Mouse (Mus musculus) thymus, adult 2 months (tissue): Measurements from ENCODE around the gene Olfr839-ps1. TPM values are rescaled to one million over a fixed set of nuclear protein-coding genes. Genes with fewer than 3 reads are reported as not detected.

Experiments
- DNase-seq: peaks from one replicate; pipeline ENCODE4 v3.0.0; 2021
- H3K27ac ChIP-seq: fragments of 200-500 bp; 2 replicates; pipeline ENCODE4 v1.5.1; 2012; ENCODE audit warnings: low read length, control low read depth; ENCODE audit not compliant: control insufficient read depth, insufficient read depth
- H3K27me3 ChIP-seq: fragments of 200-500 bp; 2 replicates; pipeline ENCODE4 v1.6.1; 2012; ENCODE audit warnings: mild to moderate bottlenecking, low read length, moderate library complexity, mixed read lengths; ENCODE audit not compliant: control insufficient read depth, insufficient read depth
- H3K36me3 ChIP-seq: fragments of 200-500 bp; 2 replicates; pipeline ENCODE4 v1.6.1; 2012; ENCODE audit warnings: mild to moderate bottlenecking, low read length, moderate library complexity; ENCODE audit not compliant: control insufficient read depth, insufficient read depth
- H3K4me1 ChIP-seq: fragments of 200-500 bp; replicated peaks from 2 replicates; pipeline ENCODE4 v1.6.1; 2012; ENCODE audit warnings: low read length; ENCODE audit not compliant: control insufficient read depth, insufficient read depth
- H3K4me3 ChIP-seq: fragments of 200-500 bp; 2 replicates; pipeline ENCODE4 v1.5.1; 2012; ENCODE audit warnings: mild to moderate bottlenecking, low read length, control low read depth, moderate library complexity; ENCODE audit not compliant: control insufficient read depth, insufficient read depth
- CTCF ChIP-seq: fragments of 200-500 bp; IDR thresholded peaks from 2 replicates; pipeline ENCODE4 v1.5.1; 2012; ENCODE audit warnings: mild to moderate bottlenecking, control low read depth, low read length, moderate library complexity, borderline replicate concordance; ENCODE audit not compliant: control insufficient read depth, poor library complexity, insufficient read depth; ENCODE audit errors: extremely low read depth
- POLR2A ChIP-seq: fragments of 200-500 bp; IDR thresholded peaks from 2 replicates; pipeline ENCODE4 v1.6.1; 2012; ENCODE audit warnings: mild to moderate bottlenecking, low read length, control low read depth, moderate library complexity; ENCODE audit not compliant: control insufficient read depth, poor library complexity, insufficient read depth; ENCODE audit errors: extremely low read depth
- WGBS: fragments of 180-500 bp; shearing (Covaris S2); methylation state at CpG from one replicate; pipeline ENCODE4 v1.1.7; 2018; 5-methylcytosine and 5-hydroxymethylcytosine counted together
- polyA plus RNA-seq: library from polyadenylated mRNA; depleted of rRNA; stranded (reverse); fragments of >200 nt; gene quantifications from 2 replicates; pipeline ENCODE4 v1.2.3, GENCODE M21; 2012; rRNA removed

Gene Olfr839-ps1
- not detected in 2 replicates for polyA plus RNA-seq

GRCm38 (mm10) chr9:19177212-19177611, at the start of gene Olfr839-ps1:
Olfr839-ps1 (minus strand) TSS chr9:19177312.
- H3K27me3 ChIP-seq: no peaks in the 10 kb centered on the region
- H3K36me3 ChIP-seq: no peaks in the 10 kb centered on the region
- H3K4me1 ChIP-seq: no peaks in the 10 kb centered on the region
- no peak for TF ChIP-seq CTCF
- TF ChIP-seq POLR2A: no peak
- no peak within 1 kb of the TSS for H3K27ac ChIP-seq
- H3K4me3 ChIP-seq: no peak within 1 kb of the TSS
- no peak for DNase-seq
- WGBS: 77% methylated on average over 1 of the region's 1 CpGs

DNA sequence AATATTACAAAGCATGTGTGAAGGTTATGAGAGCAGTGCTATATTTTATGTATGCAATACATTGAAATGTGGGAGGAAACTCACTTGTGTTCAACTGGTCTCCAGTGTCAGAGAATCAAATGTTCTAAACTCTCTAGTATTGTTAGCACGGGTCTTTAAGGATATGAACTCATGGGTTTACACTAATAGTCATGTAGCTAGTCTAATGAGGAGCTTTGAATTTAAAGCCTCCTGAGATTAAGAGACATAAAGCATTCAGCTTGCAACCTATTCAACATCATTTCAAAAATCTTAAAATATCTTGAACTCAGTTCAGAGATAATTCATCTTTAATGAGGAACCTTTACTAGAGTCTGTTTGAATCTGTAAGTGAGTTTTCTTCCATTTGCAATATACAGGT, 41.1 kb downstream of the Olfr839-ps1 start, which contains the start of gene Olfr837:
Olfr837 (plus strand) TSS at position 301 of the 400 bp plus-strand sequence.
- no peaks in the 10 kb centered on the region for H3K36me3 ChIP-seq
- H3K4me1 ChIP-seq: no peaks in the 10 kb centered on the region
- H3K27me3 ChIP-seq: no peaks in the 10 kb centered on the region
- DNase-seq: no peak
- H3K4me3 ChIP-seq: no peak within 1 kb of the TSS
- WGBS: 87% methylated on average over 1 of the region's 1 CpGs
- H3K27ac ChIP-seq: no peak within 1 kb of the TSS
- TF ChIP-seq POLR2A: no peak
- TF ChIP-seq CTCF: no peak

DNA sequence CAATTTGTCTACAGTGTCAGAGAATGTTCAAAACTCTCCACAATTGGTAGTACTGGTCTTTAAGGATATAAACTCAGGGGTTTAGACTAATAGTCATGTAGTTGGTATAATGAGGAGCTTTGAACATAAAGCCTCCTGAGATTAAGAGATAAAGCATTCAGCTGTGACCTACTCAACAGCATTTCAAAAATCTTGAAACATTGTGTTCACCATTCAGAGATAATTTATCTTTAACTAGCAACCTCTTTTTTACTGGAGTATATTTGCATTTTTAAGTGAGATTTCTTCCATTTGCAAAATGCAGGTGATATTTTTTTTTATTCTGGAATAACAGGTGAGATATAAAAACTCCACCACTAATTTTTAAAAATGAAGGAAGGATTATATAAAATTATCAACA, 57.0 kb downstream of the Olfr839-ps1 start, which contains the start of gene Olfr836:
Olfr836 (plus strand) TSS at position 301 of the 400 bp plus-strand sequence.
- H3K27me3 ChIP-seq: no peaks in the 10 kb centered on the region
- TF ChIP-seq CTCF (no peak), POLR2A (no peak)

More for the DNA sequence above, 57.0 kb downstream of the Olfr839-ps1 start, which contains the start of gene Olfr836:
- DNase-seq: no peak
- Histone ChIP-seq H3K27ac (no peak within 1 kb of the TSS), H3K36me3 (no peaks in the 10 kb centered on the region), H3K4me3 (no peak within 1 kb of the TSS), H3K4me1 (no peaks in the 10 kb centered on the region)

Other genes starting within 250 kb of the Olfr839-ps1 start
- gene Olfr832, start 240.2 kb downstream of the Olfr839-ps1 start, polyA plus RNA-seq: not detected in 2 replicates
- not detected in 2 replicates for gene Olfr834, start 189.3 kb downstream of the Olfr839-ps1 start, polyA plus RNA-seq
- not detected in 2 replicates for gene Olfr835, start 144.6 kb downstream of the Olfr839-ps1 start, polyA plus RNA-seq
- gene Olfr836, start 56.9 kb downstream of the Olfr839-ps1 start, polyA plus RNA-seq: not detected in 2 replicates
- not detected in 2 replicates for gene Olfr837, start 41.0 kb downstream of the Olfr839-ps1 start, polyA plus RNA-seq
- gene Olfr843, start 74.7 kb upstream of the Olfr839-ps1 start, polyA plus RNA-seq: not detected in 2 replicates
- not detected in 2 replicates for gene Olfr844, start 139.0 kb upstream of the Olfr839-ps1 start, polyA plus RNA-seq
- not detected in 2 replicates for gene Olfr845, start 159.1 kb upstream of the Olfr839-ps1 start, polyA plus RNA-seq
- gene Olfr846, start 186.7 kb upstream of the Olfr839-ps1 start, polyA plus RNA-seq: not detected in 2 replicates
- gene Olfr847, start 201.4 kb upstream of the Olfr839-ps1 start, polyA plus RNA-seq: not detected in 2 replicates